Mouse (Mus musculus) granulocyte monocyte progenitor cell, adult 5-6 weeks (primary cell): ENCODE results near the gene Mlst8. TPM values are rescaled to one million over a fixed set of nuclear protein-coding genes. Genes with fewer than 3 reads are reported as not detected.

Experiments used
- ATAC-seq: replicated peaks from 2 replicates; pipeline ENCODE4 v1.8.0; 2016; ENCODE audit warnings: mild to moderate bottlenecking, moderate TSS enrichment, inconsistent platforms; ENCODE audit not compliant: poor library complexity, severe bottlenecking
- total RNA-seq, 2 experiments: library from RNA; stranded (forward) in 1 of 2; stranded (reverse) in 1 of 2; fragments of 200-712, 200-1000 nt in 1 of 2; fragments of >200 nt in 1 of 2; fragmentation: Nextera tagmentation in 1 of 2; gene quantifications; 2 replicates each; pipeline ENCODE4 v1.2.3; 2014 to 2017

Mlst8 gene
- total RNA-seq, 2 experiments from 2014 or later, result 21.2 to 21.8 TPM

- no peak for ATAC-seq
Observed at GRCm38 (mm10) chr17:24489265-24490030, 10.6 kb upstream of the Mlst8 start.

- ATAC-seq, result peak; percentile 38
Observed at GRCm38 (mm10) chr17:24488662-24489264, 9.9 kb upstream of the Mlst8 start.

- ATAC-seq, result peak; percentile 32
Observed at GRCm38 (mm10) chr17:24488186-24488661, 9.3 kb upstream of the Mlst8 start, which contains the start of gene Caskin1. Caskin1 (plus strand) TSS chr17:24488601.

- ATAC-seq, result no peak
Observed at GRCm38 (mm10) chr17:24485090-24485860, 6.4 kb upstream of the Mlst8 start.

- ATAC-seq, result no peak
Observed at GRCm38 (mm10) chr17:24483495-24483894, 4.6 kb upstream of the Mlst8 start.

- ATAC-seq, result no peak
Observed at GRCm38 (mm10) chr17:24481027-24481815, 2.3 kb upstream of the Mlst8 start.

- ATAC-seq, result peak; percentile 39
Observed at GRCm38 (mm10) chr17:24480201-24480826, 1.4 kb upstream of the Mlst8 start.

GRCm38 (mm10) chr17:24479431-24479830, 553 bp upstream of the Mlst8 start:
- no peak for ATAC-seq

- ATAC-seq, result no peak
Observed at GRCm38 (mm10) chr17:24477985-24478600, 785 bp downstream of the Mlst8 start.

GRCm38 (mm10) chr17:24477053-24477984, 1.6 kb downstream of the Mlst8 start:
- ATAC-seq, result peak; percentile 55

GRCm38 (mm10) chr17:24476022-24476776, 2.7 kb downstream of the Mlst8 start:
- ATAC-seq, result no peak

- no peak for ATAC-seq
Observed at GRCm38 (mm10) chr17:24475586-24475985, 3.3 kb downstream of the Mlst8 start.

GRCm38 (mm10) chr17:24474557-24474956, 4.3 kb downstream of the Mlst8 start:
- ATAC-seq, result no peak

- no peak for ATAC-seq
Observed at GRCm38 (mm10) chr17:24473612-24474275, 5.1 kb downstream of the Mlst8 start, which contains the start of gene Bricd5. Bricd5 (plus strand) TSS chr17:24473884.

GRCm38 (mm10) chr17:24472512-24472911, 6.4 kb downstream of the Mlst8 start:
- ATAC-seq, result no peak

GRCm38 (mm10) chr17:24470701-24471527, 8.0 kb downstream of the Mlst8 start:
- 0 out of 2 replicates have a peak, but pooled peaks have one; percentile 10 for ATAC-seq
